Mouse (Mus musculus) left cerebral cortex, postnatal 25 days (tissue): ENCODE results near the gene Cbr3. TPM values are rescaled to one million over a fixed set of nuclear protein-coding genes. Genes with fewer than 3 reads are reported as not detected.

Experiments used
- total RNA-seq, 2 experiments: library from RNA; stranded (reverse); gene quantifications; 2 replicates each; pipeline ENCODE4 v1.2.3; 2021

Cbr3 gene
- total RNA-seq, 2 experiments from 2014 or later: 16.0 to 19.9 TPM

Other genes starting within 250 kb of the Cbr3 start
- 10 to 100 TPM in 1 of 2 experiments, 1 to 10 TPM in 1; 9.5 to 10.9 TPM for gene Setd4, start 79.2 kb upstream of the Cbr3 start, total RNA-seq
- gene Cbr1, start 77.4 kb upstream of the Cbr3 start, total RNA-seq: 10 to 100 TPM; 64.7 to 68.8 TPM
- 1 to 10 TPM; 3.4 to 4.0 TPM for gene Gm5678, start 55.1 kb upstream of the Cbr3 start, total RNA-seq
- gene Dop1b, start 28.7 kb downstream of the Cbr3 start, total RNA-seq: 10 to 100 TPM; 82.1 to 87.0 TPM
- 10 to 100 TPM; 31.7 to 35.9 TPM for gene Morc3, start 148.9 kb downstream of the Cbr3 start, total RNA-seq
- 1 to 10 TPM in 1 of 2 experiments, under 1 TPM in 1; 0.78 to 1.4 TPM for gene Chaf1b, start 200.7 kb downstream of the Cbr3 start, total RNA-seq